Mouse (Mus musculus): ENCODE measurements at regions not wholly inside any gene's neighbourhood (a gene's known extent, or its start where the extent isn't known, plus 50 kb on each side); places are given as distances from the start of the nearest gene placed in this dataset.

DNA sequence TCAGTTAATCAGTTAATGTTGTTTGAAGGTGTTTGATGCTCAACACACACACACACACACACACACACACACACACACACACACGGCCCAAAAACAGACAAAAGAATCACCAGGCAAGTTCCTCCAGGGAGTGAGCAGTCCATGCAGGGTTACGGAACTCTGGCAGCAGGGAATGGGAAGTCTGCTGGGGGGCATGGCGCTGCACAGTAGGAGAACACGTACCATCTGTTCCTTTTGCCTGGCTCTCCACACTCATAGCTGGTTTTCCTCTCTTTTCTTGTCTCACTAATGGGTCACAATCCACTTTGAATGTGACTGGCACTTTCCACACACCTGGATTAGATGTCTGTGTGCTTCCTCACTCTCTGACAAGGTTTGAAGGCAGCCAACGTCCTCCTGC lies 151.8 kb downstream of the Rpl14 start:
- no peak overlapping the region for H3K9ac ChIP-seq (ENCODE audit: low read depth, low read length)
- no peaks in the 10 kb centered on the region for H3K27me3 ChIP-seq (ENCODE audit: control insufficient read depth, insufficient read depth, low read length)
- no peaks in the 10 kb centered on the region for H3K9me3 ChIP-seq (ENCODE audit: control insufficient read depth, low read length)
- DNase-seq (ENCODE audit: low spot score) (no peak), ATAC-seq (ENCODE audit: low FRiP score) (no peak)
- no peaks in the 10 kb centered on the region for H3K36me3 ChIP-seq (ENCODE audit: control insufficient read depth, insufficient read depth, low read length)
- no peak overlapping the region for H3K4me3 ChIP-seq (ENCODE audit: low read depth, low read length)
- H3K27ac ChIP-seq (ENCODE audit: low read depth, low read length): no peak overlapping the region
- no peaks in the 10 kb centered on the region for H3K4me1 ChIP-seq (replicated peaks; ENCODE audit: control insufficient read depth, insufficient read depth, low read length)
- no peak overlapping the region for H3K4me2 ChIP-seq (replicated peaks; ENCODE audit: low read depth, low read length)
- WGBS: 72% methylated on average over 5 of the region's 5 CpGs

DNA sequence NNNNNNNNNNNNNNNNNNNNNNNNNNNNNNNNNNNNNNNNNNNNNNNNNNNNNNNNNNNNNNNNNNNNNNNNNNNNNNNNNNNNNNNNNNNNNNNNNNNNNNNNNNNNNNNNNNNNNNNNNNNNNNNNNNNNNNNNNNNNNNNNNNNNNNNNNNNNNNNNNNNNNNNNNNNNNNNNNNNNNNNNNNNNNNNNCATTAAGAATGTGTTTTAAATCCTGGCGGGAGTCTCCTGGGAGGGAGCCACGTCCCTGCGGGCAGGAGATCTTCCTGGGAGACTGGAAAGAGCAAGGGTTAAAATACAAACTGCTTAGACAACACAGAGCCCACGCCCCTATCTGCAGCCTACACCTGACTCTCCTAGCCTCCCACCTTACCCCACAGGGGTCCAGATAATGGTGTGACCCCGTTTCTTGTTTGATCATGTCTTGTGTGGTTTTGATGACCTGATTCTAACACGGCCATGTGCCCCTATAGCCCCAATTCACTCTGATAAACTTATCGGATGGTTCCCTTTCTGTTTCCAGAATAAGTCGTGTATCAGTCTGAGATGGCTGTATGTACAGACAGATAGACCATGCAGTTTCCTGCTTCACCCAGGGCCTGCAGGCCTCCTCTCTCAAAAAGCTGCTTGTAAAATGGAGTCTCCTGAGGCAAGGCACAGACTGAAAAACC lies 160.8 kb downstream of the Rpl14 start:
- peaks cover 3% of the 10 kb centered on the region; the same call in 1 of the 2 replicates for H3K4me1 ChIP-seq (replicated peaks; ENCODE audit: control insufficient read depth, insufficient read depth, low read length)
- no peaks in the 10 kb centered on the region for H3K9me3 ChIP-seq (ENCODE audit: control insufficient read depth, low read length)
- no peak for DNase-seq (ENCODE audit: low spot score)
- H3K4me2 ChIP-seq (replicated peaks; ENCODE audit: low read depth, low read length): no peak overlapping the region
- no peak overlapping the region for H3K4me3 ChIP-seq (ENCODE audit: low read depth, low read length)
- no peak for ATAC-seq (ENCODE audit: low FRiP score)
- H3K36me3 ChIP-seq (ENCODE audit: control insufficient read depth, insufficient read depth, low read length): no peaks in the 10 kb centered on the region
- H3K27me3 ChIP-seq (ENCODE audit: control insufficient read depth, insufficient read depth, low read length): no peaks in the 10 kb centered on the region
- no peak overlapping the region for H3K27ac ChIP-seq (ENCODE audit: low read depth, low read length)
- H3K9ac ChIP-seq (ENCODE audit: low read depth, low read length): no peak overlapping the region
- WGBS: 29% methylated on average over 8 of the region's 8 CpGs

DNA sequence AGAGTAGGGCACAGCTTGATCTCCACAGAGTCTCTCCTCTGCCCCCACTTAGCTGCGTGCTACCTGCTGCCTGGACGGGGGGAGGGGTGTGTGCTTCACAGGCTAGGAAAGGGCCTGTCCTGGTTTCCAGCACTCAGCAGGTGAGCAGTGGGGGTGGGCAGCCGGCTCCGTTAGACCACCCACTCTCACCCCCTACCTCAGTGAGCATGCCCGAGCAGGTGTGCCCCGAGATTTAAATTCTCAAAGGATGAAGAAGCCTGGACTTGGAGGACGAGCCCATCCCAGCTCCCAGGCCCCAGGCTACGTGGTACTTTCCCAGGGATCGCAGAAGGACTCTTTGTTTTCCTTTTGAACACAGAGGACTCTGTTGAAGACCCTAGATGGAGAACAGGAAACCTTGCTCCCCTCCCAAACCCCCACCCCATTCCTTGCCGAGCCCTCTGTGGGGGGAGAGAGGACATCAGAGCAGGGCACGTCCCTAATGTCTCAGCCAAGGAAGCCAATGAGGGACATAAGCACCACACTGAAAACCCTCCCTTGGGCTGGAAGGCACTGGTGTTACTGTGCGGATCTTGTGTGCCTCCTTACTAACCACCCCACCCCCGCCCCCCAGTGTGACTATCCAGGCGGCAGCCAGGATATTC lies 161.5 kb downstream of the Rpl14 start:
- Histone ChIP-seq H3K4me3 (ENCODE audit: low read depth, low read length) (no peak overlapping the region), H3K4me1 (replicated peaks; ENCODE audit: control insufficient read depth, insufficient read depth, low read length) (peaks cover 3% of the 10 kb centered on the region; the same call in 1 of the 2 replicates), H3K9me3 (ENCODE audit: control insufficient read depth, low read length) (no peaks in the 10 kb centered on the region), H3K9ac (ENCODE audit: low read depth, low read length) (no peak overlapping the region), H3K36me3 (ENCODE audit: control insufficient read depth, insufficient read depth, low read length) (no peaks in the 10 kb centered on the region), H3K27ac (ENCODE audit: low read depth, low read length) (no peak overlapping the region), H3K4me2 (replicated peaks; ENCODE audit: low read depth, low read length) (no peak overlapping the region), H3K27me3 (ENCODE audit: control insufficient read depth, insufficient read depth, low read length) (no peaks in the 10 kb centered on the region)
- 18% methylated on average over 14 of the region's 14 CpGs for WGBS
- ATAC-seq (ENCODE audit: low FRiP score): no peak; the same call in 1 of the 2 replicates
- DNase-seq (ENCODE audit: low spot score): peak; percentile 26

DNA sequence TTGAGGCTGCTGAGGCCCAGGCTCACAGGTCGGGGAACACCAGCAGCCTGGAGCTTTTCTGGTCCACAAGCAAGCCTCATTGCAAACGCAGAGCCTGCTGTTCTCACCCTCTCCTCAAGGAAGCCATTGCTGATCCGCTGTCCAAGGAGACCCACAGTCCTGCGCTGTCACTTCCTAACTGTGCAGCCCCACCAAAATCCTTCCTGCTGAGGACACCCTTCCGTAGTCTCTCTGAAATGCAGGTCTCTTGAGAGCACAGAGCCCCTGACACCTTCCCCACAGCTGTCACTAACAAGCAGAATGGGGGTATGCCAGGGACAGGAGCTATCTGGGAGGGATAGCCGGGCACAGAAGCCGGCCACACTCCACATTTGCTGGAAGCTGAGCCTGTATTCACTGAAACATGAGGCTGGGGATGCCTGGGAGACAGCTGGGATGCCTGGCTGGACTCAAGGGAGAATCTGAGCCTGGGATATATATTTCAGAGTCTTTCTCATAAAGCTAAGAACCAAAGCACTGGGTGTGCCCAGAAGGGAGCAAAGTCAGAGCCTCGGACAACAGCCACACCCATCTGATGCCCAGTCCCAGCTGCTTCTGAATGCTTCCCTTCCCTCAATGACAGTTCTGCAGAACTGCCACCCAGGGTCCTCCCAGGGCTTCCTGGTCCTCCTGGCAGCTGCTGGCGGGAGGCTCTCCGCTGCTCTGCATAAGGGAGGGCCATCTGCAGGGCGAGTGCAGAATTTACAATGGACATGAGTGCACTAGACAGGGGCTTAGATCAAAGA lies 162.6 kb downstream of the Rpl14 start:
- Histone ChIP-seq H3K4me3 (ENCODE audit: low read depth, low read length) (no peak overlapping the region), H3K27ac (ENCODE audit: low read depth, low read length) (no peak overlapping the region; the same call in 1 of the 2 replicates), H3K4me1 (replicated peaks; ENCODE audit: control insufficient read depth, insufficient read depth, low read length) (peaks cover 3% of the 10 kb centered on the region; the same call in 1 of the 2 replicates), H3K9ac (ENCODE audit: low read depth, low read length) (no peak overlapping the region), H3K36me3 (ENCODE audit: control insufficient read depth, insufficient read depth, low read length) (no peaks in the 10 kb centered on the region), H3K9me3 (ENCODE audit: control insufficient read depth, low read length) (no peaks in the 10 kb centered on the region), H3K27me3 (ENCODE audit: control insufficient read depth, insufficient read depth, low read length) (no peaks in the 10 kb centered on the region), H3K4me2 (replicated peaks; ENCODE audit: low read depth, low read length) (no peak overlapping the region)
- 45% methylated on average over 11 of the region's 11 CpGs for WGBS
- ATAC-seq (ENCODE audit: low FRiP score) (peak; percentile 67), DNase-seq (ENCODE audit: low spot score) (peak; percentile 52)

DNA sequence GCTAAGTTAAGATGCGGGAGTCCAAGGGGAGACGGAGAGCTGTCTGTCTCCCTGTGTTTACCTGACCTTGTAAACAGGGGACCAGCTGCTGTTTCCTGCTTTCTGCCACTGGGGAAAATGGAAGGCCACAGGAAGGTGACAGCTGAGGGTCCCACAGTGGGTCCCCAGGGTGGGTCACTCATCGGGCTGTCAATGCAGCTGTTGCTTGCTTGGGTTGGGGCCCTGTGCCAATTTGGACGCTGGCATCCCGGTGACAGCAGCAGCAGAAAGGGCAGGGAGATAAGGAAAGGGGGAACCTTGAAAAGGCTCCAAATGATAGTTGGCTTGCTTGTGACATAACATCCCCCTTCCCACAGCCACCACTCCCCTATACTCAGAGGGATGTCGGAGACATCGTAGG lies 164.0 kb downstream of the Rpl14 start:
- ATAC-seq (ENCODE audit: low FRiP score): no peak
- Histone ChIP-seq H3K4me1 (replicated peaks; ENCODE audit: control insufficient read depth, insufficient read depth, low read length) (peaks cover 3% of the 10 kb centered on the region; the same call in 1 of the 2 replicates), H3K36me3 (ENCODE audit: control insufficient read depth, insufficient read depth, low read length) (no peaks in the 10 kb centered on the region), H3K27ac (ENCODE audit: low read depth, low read length) (no peak overlapping the region), H3K4me3 (ENCODE audit: low read depth, low read length) (no peak overlapping the region), H3K9me3 (ENCODE audit: control insufficient read depth, low read length) (no peaks in the 10 kb centered on the region), H3K27me3 (ENCODE audit: control insufficient read depth, insufficient read depth, low read length) (no peaks in the 10 kb centered on the region), H3K9ac (ENCODE audit: low read depth, low read length) (no peak overlapping the region), H3K4me2 (replicated peaks; ENCODE audit: low read depth, low read length) (no peak overlapping the region)
- 74% methylated on average over 7 of the region's 7 CpGs for whole genome bisulfite sequencing
- no peak for DNase-seq (ENCODE audit: low spot score)

DNA sequence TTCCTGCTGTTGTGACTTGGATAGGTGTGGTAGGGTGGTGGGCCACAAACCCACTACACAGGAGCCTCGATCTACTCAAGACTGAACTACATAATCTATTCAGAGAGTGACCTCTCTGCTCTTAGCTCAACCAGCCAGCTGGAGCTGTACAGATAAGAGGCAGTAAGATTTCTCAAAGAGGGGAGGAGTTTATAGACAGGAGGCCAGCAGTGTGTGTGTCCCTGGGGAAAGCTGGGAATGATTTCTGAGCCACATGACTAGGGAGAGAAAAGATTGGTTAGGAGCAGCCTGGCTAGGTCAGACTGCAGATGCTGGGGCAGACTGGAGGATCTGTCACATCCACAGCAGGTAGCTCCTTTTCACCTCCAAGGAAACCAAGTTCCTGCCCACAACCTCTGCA lies 166.7 kb downstream of the Rpl14 start:
- Histone ChIP-seq H3K4me2 (replicated peaks; ENCODE audit: low read depth, low read length) (no peak overlapping the region), H3K9me3 (ENCODE audit: control insufficient read depth, low read length) (no peaks in the 10 kb centered on the region), H3K9ac (ENCODE audit: low read depth, low read length) (no peak overlapping the region), H3K27ac (ENCODE audit: low read depth, low read length) (no peak overlapping the region), H3K4me3 (ENCODE audit: low read depth, low read length) (no peak overlapping the region), H3K36me3 (ENCODE audit: control insufficient read depth, insufficient read depth, low read length) (no peaks in the 10 kb centered on the region), H3K4me1 (replicated peaks; ENCODE audit: control insufficient read depth, insufficient read depth, low read length) (no peaks in the 10 kb centered on the region), H3K27me3 (ENCODE audit: control insufficient read depth, insufficient read depth, low read length) (no peaks in the 10 kb centered on the region)
- 64% methylated on average over 1 of the region's 1 CpGs for whole genome bisulfite sequencing
- peak; percentile 47; the same call in 1 of the 2 replicates for ATAC-seq (ENCODE audit: low FRiP score)
- peak; percentile 30 for DNase-seq (ENCODE audit: low spot score)

DNA sequence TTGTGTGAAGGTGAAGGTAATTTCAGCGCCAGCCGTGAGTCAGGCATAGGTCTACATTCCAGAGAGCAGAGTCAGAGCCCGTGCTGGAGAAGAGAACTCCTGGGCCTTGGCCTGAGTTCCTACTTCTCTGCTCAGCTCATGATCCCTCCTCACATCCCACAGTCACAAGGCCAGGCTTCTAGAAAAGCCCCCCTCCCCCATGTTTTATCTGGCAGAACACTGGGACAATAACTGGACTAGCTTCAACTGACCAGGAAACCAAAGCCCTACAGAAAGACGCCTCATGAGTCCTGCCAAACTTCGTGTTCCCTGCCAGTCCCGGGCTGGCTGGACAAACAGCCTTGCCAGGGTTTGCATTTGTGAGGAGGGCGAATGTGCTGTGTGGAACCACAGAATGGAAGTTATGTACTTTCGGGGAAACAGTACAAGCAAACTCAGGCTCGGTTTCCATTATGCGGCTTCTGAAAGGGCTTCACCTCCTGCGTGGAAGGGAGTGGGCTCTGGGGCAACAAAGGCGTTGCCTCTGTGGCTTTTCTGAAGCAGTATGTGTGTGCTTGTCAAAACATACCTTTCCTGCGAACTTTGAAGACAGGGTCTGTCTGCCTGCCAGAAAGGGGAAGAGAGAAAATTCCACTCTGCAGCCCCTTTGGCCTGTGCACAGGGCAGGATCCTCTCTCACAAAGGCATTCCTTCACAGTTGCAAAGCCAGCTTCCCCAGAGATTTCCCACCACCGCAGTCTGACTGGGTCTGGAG lies 168.1 kb downstream of the Rpl14 start:
- no peak overlapping the region; the same call in 1 of the 2 replicates for H3K9ac ChIP-seq (ENCODE audit: low read depth, low read length)
- no peak for ATAC-seq (ENCODE audit: low FRiP score)

DNA sequence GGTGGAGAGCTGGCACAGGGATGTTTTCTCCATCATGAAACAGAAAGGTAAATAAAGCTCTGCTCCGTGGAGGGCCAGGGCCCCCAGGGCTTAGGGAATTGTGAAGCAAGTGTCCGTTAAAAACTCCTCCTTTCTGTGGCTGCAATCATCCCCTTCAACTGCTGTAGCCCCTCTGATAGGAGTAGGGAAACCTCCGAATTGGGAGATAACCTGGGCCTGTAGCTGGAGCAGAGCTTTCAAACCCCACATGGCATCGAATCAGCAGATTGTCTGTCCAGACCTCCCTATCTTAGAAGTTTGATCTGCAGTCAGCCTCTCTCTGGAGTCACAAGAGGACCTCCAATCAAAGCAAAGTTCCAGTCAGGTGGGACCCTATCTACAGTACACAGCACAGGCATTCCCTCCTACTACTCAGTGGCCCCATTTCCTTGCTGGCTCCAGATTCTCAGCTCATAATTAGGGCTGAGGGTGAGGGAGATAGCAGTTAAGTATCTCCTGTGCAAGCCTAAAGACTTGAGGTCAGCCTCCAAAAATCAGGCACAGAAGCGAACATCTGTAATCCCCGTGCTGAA lies 168.8 kb downstream of the Rpl14 start:
- H3K27me3 ChIP-seq (ENCODE audit: control insufficient read depth, insufficient read depth, low read length): no peaks in the 10 kb centered on the region
- no peaks in the 10 kb centered on the region for H3K9me3 ChIP-seq (ENCODE audit: control insufficient read depth, low read length)
- DNase-seq (ENCODE audit: low spot score): no peak
- H3K36me3 ChIP-seq (ENCODE audit: control insufficient read depth, insufficient read depth, low read length): no peaks in the 10 kb centered on the region
- no peak overlapping the region for H3K4me3 ChIP-seq (ENCODE audit: low read depth, low read length)
- 0 out of 2 replicates have a peak overlapping the region, but pooled peaks have one; percentile 47 for H3K27ac ChIP-seq (ENCODE audit: low read depth, low read length)
- 42% methylated on average over 6 of the region's 6 CpGs for WGBS
- no peak for ATAC-seq (ENCODE audit: low FRiP score)
- H3K4me1 ChIP-seq (replicated peaks; ENCODE audit: control insufficient read depth, insufficient read depth, low read length): no peaks in the 10 kb centered on the region
- no peak overlapping the region; the same call in 1 of the 2 replicates for H3K9ac ChIP-seq (ENCODE audit: low read depth, low read length)
- no peak overlapping the region for H3K4me2 ChIP-seq (replicated peaks; ENCODE audit: low read depth, low read length)

More for the DNA sequence above, 168.1 kb downstream of the Rpl14 start:
- Histone ChIP-seq H3K4me2 (replicated peaks; ENCODE audit: low read depth, low read length) (no peak overlapping the region), H3K27ac (ENCODE audit: low read depth, low read length) (peak overlapping the region; percentile 65), H3K4me3 (ENCODE audit: low read depth, low read length) (no peak overlapping the region), H3K9me3 (ENCODE audit: control insufficient read depth, low read length) (no peaks in the 10 kb centered on the region), H3K4me1 (replicated peaks; ENCODE audit: control insufficient read depth, insufficient read depth, low read length) (no peaks in the 10 kb centered on the region), H3K36me3 (ENCODE audit: control insufficient read depth, insufficient read depth, low read length) (no peaks in the 10 kb centered on the region), H3K27me3 (ENCODE audit: control insufficient read depth, insufficient read depth, low read length) (no peaks in the 10 kb centered on the region)
- 49% methylated on average over 14 of the region's 14 CpGs for WGBS
- peak; percentile 39 for DNase-seq (ENCODE audit: low spot score)
